Mouse (Mus musculus): Measurements from ENCODE around the gene Slc25a38.

The Slc25a38 gene

DNA sequence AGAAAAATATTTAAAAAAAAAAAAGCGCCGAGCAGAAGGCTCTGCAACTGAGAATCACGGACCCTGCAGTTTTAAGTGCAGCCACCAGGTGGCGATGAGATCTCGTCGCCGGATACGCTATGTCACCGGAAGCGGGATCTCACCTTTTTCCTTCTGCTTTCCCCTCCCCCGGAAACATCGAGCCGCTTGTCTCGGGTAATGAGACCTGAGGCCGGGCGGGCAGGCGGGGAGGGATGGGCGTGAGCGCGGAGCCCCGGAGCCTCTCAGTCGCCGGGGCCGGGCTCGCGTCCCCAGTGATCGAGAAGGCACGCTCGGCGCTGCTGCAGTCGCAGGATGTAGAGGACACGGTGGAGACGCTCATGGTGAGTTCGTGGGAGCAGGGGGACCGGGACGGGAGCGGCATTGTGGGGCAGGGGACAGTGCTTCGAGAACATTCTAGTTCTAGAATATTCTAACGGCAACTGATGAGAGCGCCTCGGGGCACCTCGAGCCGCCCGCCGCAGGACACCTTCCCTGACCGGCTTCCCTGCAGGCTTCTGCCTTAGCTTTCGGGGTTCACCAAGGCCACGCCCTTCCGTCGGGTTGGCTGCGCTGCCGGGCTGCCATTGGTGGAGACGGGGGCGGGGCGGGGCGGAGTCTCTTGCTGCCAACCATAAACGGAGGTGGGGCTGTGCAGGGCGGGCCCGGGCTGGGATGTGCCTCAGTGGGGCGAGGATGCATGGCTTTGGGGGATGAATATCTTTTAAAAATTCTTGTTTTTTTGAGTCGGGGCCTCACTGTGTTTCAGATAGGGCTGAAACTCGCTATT lies at the start of gene Slc25a38:
Slc25a38 (plus strand) TSS at position 164 of the 808 bp plus-strand sequence.
- DNase-seq (ENCODE audit: low read depth, low spot score): peak; percentile 87

DNA sequence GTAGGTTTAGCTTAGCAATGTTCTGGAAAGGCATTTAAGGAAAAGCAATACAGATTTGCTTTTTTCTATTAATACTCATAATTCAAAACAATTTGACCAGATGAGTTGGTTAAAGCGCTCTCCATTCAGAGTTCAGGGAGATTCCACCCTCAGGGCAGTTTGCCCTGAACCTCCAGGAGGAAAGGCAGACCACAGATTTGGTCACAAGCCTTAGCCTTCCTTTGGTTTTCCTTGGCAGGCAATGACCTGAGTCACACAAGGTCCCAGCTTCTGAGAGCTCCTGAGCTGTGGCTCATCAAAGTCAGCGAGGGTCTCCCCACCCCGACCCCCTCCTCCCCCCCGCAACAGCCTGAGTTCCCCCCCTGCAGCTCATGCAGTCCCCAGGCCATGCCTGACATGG lies 45.9 kb upstream of the Slc25a38 start:
- no peak for DNase-seq (ENCODE audit: low read depth, low spot score)

DNA sequence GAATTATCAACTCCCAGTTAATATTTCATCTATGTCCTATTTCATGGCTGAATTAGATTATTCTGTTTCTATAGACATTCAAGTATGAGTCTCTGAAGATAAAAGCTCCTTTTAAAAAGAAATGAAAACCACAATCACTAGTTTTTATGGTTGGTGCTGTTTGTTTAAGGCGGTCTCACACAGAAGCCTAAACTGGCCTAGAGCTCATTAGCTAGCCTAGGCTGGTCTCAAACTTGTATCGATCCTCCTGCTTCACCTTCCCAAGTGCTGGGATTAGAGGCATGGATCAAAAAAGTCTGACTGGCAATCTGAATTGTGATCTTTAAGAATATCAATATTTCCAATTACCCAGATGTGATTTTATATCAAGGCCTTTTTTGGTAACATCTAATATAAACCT lies 42.6 kb upstream of the Slc25a38 start:
- DNase-seq (ENCODE audit: low read depth, low spot score): no peak

DNA sequence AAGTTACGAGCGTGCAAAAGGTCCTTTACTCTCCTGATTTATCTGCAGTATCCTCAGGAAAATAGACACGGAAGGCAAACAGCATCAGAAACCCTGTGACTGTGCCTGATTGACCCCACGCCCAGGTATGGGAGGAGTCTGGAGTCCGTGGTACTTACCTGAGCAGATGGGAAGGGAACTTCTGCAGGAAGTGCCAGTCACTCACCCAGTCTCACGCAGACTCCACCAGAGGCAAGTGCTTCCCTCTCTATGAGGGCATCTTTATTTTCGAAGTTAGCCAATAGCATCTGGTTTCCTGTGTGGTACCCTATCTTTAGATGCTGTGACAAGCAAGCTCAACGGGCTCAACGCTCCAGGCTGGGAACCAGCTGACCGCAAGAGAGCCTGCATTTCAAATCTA lies 42.1 kb upstream of the Slc25a38 start:
- no peak for DNase-seq (ENCODE audit: low read depth, low spot score)

DNA sequence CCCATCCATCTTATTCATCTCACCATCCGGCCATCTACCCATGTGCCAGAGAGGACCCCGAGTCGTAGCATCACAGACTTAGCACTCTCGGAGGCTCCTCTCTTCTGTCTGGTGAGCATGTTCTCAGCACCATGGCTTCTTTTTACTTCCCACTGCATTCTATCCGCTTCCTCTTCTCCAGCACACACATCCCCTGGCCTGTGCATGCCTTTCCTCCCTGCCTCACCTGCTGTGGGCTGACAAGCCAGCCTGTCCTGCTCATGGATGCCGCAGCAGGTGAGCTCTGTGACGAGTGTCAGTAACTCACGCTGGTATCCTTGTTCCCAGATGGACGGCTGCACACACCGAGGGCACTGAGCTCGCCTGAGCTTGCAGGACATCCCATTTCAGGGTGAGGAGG lies 40.4 kb upstream of the Slc25a38 start, which contains the start of gene Cx3cr1:
Cx3cr1 (minus strand) TSS at position 101 of the 400 bp plus-strand sequence.
- DNase-seq (ENCODE audit: low read depth, low spot score): no peak

DNA sequence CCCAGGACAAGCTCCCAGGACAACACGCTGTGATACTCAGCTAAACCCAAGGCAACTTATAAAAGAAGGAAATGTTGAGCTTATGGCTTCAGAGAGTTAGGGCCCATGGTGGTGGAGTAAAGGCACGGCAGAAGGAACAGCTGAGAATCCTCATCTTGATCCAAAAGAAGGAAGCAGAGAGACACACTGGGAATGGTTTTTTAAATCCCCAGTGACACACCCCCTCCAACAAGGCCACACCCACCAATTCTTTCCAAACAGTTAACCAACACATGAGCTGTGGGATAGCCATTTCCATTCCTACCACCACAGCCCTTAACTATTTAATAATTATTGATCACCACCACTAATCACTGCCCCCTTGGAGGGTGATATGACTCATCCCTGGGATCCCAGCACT lies 38.9 kb upstream of the Slc25a38 start:
- no peak for DNase-seq (ENCODE audit: low read depth, low spot score)

DNA sequence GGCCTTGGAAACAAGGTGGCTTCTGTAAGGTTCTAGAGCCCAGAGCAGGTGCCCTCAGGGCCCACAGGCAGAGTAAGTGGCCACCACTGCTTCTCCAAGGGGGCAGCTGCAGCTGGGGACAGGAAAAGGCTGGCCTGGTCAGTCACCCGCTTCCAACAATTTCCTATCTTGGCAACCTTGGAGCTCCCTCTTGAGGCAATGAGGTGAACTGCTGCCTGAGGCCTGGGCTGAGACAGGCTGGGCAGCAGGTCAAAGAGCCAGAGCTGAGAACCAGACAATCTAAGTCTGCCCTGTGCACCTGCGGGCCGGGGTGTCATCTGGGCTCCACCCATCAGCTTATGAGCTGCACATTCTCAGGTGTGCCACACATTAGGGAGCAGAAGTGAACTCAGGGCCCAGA lies 37.0 kb upstream of the Slc25a38 start:
- DNase-seq (ENCODE audit: low read depth, low spot score): peak; percentile 62

DNA sequence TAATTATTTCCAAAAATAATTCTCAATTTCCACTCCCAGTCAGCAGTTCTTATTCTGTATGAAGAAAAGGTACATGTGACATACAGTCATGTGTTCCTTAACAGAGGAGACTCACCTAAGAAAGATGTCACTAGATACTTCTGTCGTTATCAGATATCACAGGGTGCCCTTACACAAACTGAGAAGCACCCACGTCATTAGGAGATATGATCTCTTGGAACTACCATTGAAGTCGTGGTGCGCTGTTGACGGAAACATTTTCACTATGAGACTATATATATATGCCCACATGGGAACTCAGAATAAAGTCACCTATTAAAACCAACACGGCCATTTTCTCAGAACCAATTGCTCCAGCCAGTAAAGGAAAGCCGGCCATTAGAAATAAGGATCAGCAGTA lies 35.7 kb upstream of the Slc25a38 start:
- no peak for DNase-seq (ENCODE audit: low read depth, low spot score)

DNA sequence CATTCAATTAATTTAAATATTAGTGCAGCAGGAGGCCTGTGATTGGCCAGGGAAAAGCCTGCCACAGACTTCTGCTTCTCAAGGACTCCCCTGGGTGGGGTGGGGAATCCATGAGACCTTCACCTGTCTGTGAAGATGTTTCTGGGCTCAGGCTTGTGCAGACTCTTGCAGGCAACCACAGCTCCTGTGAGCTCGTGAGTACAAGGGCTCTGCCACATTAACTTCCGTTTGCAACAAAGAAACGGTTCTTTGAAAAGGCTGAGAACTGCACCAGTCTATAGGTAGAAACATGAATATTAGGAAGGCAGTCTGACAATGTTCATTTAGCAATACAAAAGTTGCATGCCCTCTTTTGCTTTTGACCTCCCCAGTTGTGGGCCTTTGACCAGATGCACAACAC lies 31.9 kb upstream of the Slc25a38 start:
- no peak for DNase-seq (ENCODE audit: low read depth, low spot score)

DNA sequence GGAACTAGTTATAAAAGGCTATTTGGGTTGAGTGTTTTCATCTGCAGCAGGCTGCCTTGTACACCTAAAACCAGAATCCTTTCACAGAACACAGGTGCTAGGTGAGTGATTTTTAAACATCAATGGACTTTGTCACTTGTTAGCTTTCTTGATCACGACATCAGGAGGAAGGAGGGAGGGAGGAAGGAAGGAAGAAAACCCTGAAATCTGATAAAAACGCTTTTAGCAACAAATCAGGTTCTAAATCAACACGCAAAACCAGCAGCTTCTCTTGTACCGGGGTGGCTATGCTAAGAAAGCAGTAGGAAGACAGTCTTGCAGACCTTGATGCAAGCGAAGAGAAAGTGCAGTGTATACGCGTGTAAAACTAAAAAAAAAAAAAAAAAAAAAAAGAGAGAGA lies 30.3 kb upstream of the Slc25a38 start:
- no peak for DNase-seq (ENCODE audit: low read depth, low spot score)

DNA sequence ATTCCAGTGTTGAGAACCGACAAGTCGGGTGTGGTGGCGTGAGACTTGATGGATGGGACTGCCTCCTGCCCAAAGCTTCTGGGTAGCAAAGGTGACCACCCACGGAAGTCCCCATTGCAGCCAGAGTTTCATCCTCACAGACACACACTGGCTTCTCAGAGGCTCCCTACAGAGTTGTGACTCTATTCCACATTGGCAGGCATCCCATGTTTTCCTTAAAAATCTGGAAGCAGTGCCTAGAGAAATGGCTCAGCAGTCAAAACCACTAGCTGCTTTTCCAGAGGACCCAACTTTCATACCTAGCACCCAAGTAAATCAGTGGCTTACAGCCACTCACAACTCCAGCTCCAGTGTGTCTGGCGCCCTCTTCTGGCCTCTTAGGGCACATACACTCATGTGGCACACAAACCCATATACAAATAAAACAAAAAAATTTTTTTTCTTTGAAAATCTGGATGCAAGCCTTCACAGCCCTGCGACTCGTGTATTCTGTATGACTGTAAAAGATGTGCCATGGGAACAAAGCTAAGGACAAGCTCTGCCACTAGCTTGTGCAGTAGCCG lies 29.5 kb upstream of the Slc25a38 start:
- DNase-seq (ENCODE audit: low read depth, low spot score): no peak

DNA sequence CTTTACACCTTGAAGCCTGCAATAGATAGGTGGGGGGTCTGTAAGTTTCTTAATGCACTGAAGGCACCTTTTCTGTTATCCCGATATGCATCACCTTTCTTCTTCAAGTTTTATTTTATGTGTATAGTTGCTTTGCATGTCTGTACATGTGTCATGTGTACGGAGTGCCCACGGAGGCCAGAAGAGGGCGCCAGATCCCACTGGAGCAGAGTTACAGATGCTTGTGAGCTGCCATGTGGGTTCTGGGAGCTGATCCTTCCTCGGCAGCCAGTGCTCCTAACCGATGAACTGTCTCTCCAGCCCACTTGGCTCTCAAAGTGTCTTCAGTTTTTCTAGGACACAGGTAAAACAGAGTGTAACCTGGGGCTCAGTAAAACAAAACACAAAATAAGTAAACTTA lies 28.9 kb upstream of the Slc25a38 start:
- no peak for DNase-seq (ENCODE audit: low read depth, low spot score)

DNA sequence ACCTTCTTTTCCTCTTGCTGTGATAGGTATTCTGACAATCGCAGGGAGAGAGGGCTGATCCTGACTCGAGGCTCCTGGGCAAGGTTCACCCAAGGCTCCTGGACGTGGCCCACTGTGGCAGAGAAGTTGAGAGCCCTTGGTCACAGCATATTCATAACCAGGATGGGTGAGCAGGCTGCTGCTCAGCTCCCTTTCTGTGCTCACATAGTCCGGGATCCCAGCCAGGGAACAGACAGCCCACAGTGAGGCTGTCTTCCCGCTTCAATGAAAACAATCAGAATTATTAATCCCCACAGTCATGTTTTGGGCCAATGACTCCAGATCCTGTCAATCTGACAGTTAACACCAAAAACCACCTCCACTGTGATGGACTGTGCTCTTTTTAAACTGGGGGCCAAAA lies 28.2 kb upstream of the Slc25a38 start:
- DNase-seq (ENCODE audit: low read depth, low spot score): no peak

DNA sequence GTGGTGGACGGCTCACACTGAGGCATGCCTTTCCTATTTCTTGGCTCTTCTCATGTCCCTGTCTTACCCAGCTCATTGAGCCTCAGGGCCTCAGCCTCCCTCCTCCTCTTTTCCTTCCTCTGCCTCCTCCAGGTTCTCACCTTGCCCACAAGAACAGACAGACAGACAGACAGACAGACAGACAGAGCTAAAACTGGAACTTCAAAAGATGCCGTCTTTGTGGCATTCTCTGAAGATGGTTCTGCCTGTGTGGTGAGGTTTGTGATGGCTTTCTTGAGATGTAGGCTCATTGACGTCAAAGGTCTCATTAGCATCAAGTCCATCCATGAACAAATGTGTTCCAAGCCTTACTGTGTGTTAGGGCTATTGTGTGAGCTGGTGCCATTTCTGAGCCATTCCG lies 27.5 kb upstream of the Slc25a38 start:
- DNase-seq (ENCODE audit: low read depth, low spot score): no peak

DNA sequence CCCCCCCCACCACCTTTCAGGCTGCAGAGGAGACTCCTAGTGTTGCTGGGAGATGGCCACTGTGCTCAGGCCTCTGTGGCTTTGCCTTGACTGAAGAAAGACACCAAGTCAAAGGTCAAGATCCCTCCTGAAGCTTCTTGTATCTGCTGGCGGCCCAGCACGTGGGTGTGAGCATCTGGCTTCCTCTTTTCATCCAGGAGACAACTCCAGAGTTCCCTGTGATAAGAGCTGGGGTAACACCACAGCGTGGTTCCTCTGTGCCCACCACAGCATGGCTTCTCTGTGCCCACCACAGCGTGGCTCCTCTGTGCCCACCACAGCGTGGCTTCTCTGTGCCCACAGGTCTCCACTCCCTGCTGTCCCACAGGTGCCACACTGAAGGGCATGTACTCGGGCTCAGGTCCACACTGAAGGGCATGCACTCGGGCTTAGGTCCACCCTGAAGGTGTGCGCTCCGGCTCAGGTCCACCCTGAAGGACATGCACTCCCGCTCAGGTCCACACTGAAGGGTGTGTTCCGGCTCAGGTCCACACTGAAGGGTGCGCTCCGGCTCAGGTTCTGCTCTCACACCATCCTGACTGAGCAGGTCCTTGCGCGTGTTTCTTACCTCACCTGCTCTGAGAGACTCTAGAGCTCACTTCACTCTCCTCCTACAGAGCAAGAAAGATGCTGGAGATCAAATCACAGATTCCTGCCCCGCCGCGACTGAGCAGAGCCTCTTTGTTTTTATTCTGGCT lies 26.8 kb upstream of the Slc25a38 start:
- DNase-seq (ENCODE audit: low read depth, low spot score): no peak

DNA sequence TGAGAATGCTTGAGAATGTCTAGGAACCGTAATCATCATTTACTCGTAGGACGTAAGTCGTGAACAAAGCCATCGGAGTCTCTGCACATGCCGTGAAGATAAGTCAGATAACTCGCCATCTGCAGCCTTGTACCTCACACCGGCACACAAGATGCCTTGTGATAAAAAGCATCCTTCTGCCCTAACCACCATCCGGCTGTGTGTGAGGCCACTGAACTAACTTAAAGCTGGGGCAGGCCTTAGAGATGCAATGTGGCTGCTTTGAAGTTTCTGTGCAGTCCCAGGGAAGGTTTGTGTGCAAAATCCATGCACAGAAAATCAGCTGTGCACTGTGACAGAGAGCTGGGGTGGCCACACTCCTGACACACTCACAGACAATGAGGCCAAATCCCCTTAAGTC lies 25.8 kb upstream of the Slc25a38 start:
- no peak for DNase-seq (ENCODE audit: low read depth, low spot score)

DNA sequence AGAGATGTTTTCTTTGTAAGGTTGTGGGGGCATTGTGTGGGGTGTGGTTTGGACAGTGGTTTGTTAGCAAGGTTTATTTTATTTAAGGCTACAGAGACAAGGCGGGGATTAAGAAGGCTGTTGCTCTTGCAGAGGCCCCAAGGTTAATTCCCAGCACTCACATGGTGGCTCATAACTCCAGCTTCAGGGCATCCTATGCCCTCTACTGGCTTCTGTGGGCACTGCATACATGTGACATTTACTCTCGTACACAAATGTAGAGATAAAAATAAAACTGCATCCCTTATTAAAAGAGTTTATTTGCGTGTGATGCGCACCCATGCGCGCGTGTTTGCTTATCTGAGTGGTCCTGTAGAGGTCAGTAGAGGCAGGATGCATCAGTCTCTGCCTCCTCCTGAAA lies 21.0 kb upstream of the Slc25a38 start:
- DNase-seq (ENCODE audit: low read depth, low spot score): no peak

DNA sequence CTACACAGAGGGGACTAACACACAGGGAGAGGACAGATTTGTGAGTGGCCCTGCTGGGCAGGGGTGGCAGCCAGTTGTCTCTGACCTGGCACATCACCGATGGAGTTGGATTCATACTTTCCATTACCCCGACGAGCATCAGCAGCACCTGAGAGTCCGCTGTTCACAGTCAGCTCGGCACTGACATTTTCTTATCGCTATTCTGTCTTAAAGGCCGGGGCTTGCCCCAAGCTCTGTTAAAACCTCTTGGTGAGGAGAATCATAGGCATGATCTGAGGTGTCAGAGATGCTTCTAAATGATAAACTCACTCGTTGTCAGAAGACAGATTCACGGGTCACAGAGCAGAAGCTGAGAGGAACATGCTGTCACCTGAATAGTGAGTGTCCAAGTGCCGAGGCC lies 19.1 kb upstream of the Slc25a38 start:
- no peak for DNase-seq (ENCODE audit: low read depth, low spot score)

DNA sequence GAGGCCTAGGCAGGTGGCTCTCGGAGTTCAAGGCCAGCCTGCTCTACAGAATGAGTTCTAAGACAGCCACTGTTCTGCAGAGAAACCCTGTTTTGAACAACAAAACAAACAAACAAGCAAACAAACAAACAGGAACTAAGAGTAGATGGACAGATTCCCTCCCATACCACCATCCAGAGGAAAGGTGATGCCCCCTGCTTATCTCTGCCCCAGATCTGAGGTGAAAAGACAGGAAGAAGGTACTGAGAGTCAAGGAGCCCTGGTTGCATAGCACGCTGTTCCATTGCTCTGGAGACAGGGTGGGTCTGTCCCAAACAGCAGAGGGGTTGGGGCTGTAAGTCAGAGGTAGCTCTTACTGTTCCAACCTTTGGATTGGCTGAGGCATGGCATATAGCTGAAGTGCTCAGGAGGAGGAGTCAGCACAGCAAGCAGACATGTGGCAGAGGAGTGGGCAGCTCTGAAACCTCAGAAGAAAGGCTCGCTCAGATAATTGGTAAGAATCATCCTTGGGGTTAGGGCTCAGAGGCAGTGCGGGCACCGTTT lies 18.4 kb upstream of the Slc25a38 start, which contains the start of gene Ccr8:
Ccr8 (plus strand) TSS at position 419 of the 543 bp plus-strand sequence.
- no peak for DNase-seq (ENCODE audit: low read depth, low spot score)

DNA sequence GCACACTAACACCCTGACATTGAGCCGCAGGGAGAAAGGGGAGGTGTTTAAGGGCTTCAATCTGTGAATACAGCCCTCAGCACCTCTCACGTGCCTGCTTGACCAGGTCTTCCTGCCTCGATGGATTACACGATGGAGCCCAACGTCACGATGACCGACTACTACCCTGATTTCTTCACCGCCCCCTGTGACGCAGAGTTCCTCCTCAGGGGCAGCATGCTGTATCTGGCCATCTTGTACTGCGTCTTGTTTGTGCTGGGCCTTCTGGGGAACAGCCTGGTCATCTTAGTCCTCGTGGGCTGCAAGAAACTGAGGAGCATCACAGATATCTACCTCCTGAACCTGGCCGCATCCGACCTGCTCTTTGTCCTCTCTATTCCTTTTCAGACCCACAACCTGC lies 16.5 kb upstream of the Slc25a38 start:
- no peak for DNase-seq (ENCODE audit: low read depth, low spot score)

DNA sequence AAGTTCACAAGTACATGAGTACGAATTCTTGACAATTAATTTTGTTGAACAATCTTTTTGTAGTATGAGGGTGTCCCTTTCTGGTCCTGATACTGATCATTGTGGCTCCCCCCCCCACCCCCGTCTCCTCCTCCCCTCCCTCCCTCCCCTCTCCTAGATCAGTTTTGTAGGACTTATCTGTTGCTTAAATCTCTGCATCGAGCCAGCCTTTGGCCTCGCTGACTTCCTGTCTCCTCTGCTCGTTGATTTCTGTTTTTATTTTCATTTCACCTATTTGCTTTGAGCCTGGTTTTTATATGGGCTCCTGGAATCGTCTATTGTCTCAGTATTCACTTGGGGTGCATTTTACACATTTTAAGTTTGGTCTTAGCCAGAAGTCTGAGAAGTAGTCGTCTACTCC lies 14.3 kb upstream of the Slc25a38 start:
- no peak for DNase-seq (ENCODE audit: low read depth, low spot score)

DNA sequence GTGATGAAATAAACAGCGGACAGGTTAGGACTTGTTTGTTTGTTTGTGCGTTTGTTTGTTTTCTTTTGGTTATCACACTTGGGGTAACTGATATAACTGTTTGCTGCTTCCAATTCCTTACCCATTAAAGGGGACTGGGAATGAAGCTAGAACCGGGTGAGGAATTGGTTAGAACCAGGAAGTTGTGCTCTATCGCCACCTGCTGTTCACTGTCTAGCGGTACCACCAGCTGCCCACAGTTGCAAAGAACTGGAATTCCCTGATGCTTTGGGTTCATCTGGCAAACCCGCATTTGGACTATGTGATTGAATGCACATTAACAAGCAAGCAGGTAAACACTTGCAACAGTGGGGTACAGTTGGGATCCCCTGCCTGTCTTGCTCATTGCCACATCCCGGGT lies 11.5 kb upstream of the Slc25a38 start:
- DNase-seq (ENCODE audit: low read depth, low spot score): peak; percentile 38
